Mouse (Mus musculus) olfactory bulb, adult 2 months (tissue): ENCODE data around the gene AC124502.3.
A peak's percentile ranks its signal among the peaks of the same experiment; 100 is the strongest.

Source experiments
- CTCF ChIP-seq: fragments of 200-500 bp; IDR thresholded peaks from 2 replicates; pipeline ENCODE4 v1.5.1; 2012; ENCODE audit warnings: low read depth, mild to moderate bottlenecking, low read length, moderate library complexity; ENCODE audit not compliant: insufficient read depth
- POLR2A ChIP-seq: fragments of 200-500 bp; IDR thresholded peaks from 2 replicates; pipeline ENCODE4 v1.6.1; 2012; ENCODE audit warnings: mild to moderate bottlenecking, low read depth, low read length, moderate library complexity; ENCODE audit not compliant: insufficient read depth

DNA sequence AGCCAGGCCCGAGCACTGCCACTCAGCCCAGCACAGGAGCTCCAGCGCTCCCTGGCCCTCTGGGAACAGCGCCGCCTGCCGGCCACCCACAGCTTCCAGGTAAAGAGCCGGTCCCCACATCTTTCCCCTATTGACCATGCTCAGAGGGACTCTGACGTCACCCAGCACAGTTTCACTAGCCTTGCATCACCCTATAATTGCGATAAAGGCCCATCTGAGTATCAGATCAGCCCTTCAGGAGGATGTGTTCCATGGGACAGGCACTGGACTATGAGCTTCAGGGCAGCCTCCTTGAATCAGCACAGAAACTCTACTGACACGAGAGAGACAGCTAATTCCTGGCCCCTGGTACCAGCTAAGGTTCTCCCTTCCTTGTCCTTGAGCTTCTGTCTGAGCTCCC lies 15.2 kb downstream of the AC124502.3 start:
- TF ChIP-seq POLR2A (no peak), CTCF (peak; percentile 79; the same call in 1 of the 2 replicates)
